Mouse (Mus musculus): ENCODE results near the gene Wdr82. TPM values are rescaled to one million over a fixed set of nuclear protein-coding genes. Genes with fewer than 3 reads are reported as not detected.
A peak's percentile ranks its signal among the peaks of the same experiment; 100 is the strongest.

The Wdr82 gene
- polyA plus RNA-seq, 1 experiment: 95.8 TPM

GRCm38 (mm10) chr9:106192998-106193397, 22.3 kb downstream of the Wdr82 start:
- H3K27ac ChIP-seq (ENCODE audit: control insufficient read depth, insufficient read depth, low read length): peak overlapping the region; percentile 51; the same call in 1 of the 2 replicates
- no peak for TF ChIP-seq CTCF (IDR thresholded peaks at IDR 0.05; ENCODE audit: borderline replicate concordance, control insufficient read depth, extremely low read depth, insufficient read depth, low read length, poor library complexity)
- TF ChIP-seq POLR2A (IDR thresholded peaks at IDR 0.05; ENCODE audit: control insufficient read depth, extremely low read depth, insufficient read depth, low read length, poor library complexity): no peak
- H3K4me1 ChIP-seq (replicated peaks; ENCODE audit: control insufficient read depth, insufficient read depth, low read length): peaks cover 16% of the 10 kb centered on the region
- 14% methylated on average over 1 of the region's 1 CpGs for WGBS
- H3K36me3 ChIP-seq (ENCODE audit: control insufficient read depth, insufficient read depth, low read length): peaks cover 40% of the 10 kb centered on the region
- H3K27me3 ChIP-seq (ENCODE audit: control insufficient read depth, insufficient read depth, low read length): no peaks in the 10 kb centered on the region
- DNase-seq: no peak
- no peak overlapping the region for H3K4me3 ChIP-seq (ENCODE audit: control insufficient read depth, insufficient read depth, low read length)

DNA sequence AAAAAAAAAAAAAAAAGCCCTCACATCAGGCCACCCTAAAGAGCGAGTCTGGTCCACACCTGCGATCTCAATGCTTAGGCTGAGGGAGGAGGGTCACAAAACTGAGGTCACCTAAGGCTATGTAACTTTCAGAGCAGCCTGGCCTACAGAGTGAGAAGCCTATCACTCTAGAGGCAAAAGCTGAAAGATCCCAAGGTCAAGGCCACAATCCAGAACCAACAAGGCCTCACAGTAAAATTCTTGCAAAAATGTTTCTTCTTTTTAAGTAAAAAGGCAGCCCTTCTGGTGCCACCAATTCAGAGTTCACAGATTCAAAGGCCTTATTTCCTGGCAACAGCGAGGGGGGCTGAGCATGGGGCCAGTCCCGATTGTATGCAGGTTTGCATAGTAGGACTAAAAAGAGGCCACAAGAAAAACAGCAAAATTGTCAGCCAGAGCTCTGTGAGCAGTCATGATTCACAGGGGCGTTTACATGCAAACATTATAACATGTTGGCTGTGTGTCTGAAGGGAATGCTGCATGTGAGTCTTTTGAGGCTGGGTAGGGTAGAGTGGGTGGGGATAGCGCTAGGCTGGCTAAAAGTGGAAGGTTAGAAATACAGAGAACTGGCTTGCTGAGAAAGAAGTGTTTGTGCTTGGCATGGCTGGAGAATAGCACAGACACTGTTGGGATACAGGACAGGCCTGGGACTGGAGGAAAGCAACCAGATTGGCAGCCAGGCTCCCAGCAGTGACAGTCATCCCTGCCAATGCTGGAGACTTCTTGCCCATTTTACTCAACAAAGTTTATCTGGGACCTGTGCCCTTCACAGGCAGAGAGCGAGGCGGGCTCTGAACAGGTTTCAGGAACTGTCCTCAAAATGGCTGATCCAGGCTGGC, 23.4 kb downstream of the Wdr82 start:
- peaks cover 22% of the 10 kb centered on the region for H3K4me1 ChIP-seq (replicated peaks; ENCODE audit: control insufficient read depth, insufficient read depth, low read length)
- no peak for DNase-seq
- H3K27ac ChIP-seq (ENCODE audit: control insufficient read depth, insufficient read depth, low read length): peak overlapping the region; percentile 7; the same call in 1 of the 2 replicates
- 89% methylated on average over 8 of the region's 8 CpGs for WGBS
- H3K27me3 ChIP-seq (ENCODE audit: control insufficient read depth, insufficient read depth, low read length): no peaks in the 10 kb centered on the region
- H3K36me3 ChIP-seq (ENCODE audit: control insufficient read depth, insufficient read depth, low read length): peaks cover 28% of the 10 kb centered on the region
- no peak for TF ChIP-seq POLR2A (IDR thresholded peaks at IDR 0.05; ENCODE audit: control insufficient read depth, extremely low read depth, insufficient read depth, low read length, poor library complexity)
- H3K4me3 ChIP-seq (ENCODE audit: control insufficient read depth, insufficient read depth, low read length): no peak overlapping the region

GRCm38 (mm10) chr9:106195693-106196092, 25.0 kb downstream of the Wdr82 start:
- TF ChIP-seq CTCF (IDR thresholded peaks at IDR 0.05; ENCODE audit: borderline replicate concordance, control insufficient read depth, extremely low read depth, insufficient read depth, low read length, poor library complexity): no peak
- no peak for TF ChIP-seq POLR2A (IDR thresholded peaks at IDR 0.05; ENCODE audit: control insufficient read depth, extremely low read depth, insufficient read depth, low read length, poor library complexity)
- H3K4me1 ChIP-seq (replicated peaks; ENCODE audit: control insufficient read depth, insufficient read depth, low read length): peaks cover 28% of the 10 kb centered on the region
- H3K4me3 ChIP-seq (ENCODE audit: control insufficient read depth, insufficient read depth, low read length): no peak overlapping the region
- H3K27ac ChIP-seq (ENCODE audit: control insufficient read depth, insufficient read depth, low read length): no peak overlapping the region
- 97% methylated on average over 8 of the region's 8 CpGs for WGBS
- DNase-seq: no peak
- H3K36me3 ChIP-seq (ENCODE audit: control insufficient read depth, insufficient read depth, low read length): peaks cover 13% of the 10 kb centered on the region
- no peaks in the 10 kb centered on the region for H3K27me3 ChIP-seq (ENCODE audit: control insufficient read depth, insufficient read depth, low read length)

DNA sequence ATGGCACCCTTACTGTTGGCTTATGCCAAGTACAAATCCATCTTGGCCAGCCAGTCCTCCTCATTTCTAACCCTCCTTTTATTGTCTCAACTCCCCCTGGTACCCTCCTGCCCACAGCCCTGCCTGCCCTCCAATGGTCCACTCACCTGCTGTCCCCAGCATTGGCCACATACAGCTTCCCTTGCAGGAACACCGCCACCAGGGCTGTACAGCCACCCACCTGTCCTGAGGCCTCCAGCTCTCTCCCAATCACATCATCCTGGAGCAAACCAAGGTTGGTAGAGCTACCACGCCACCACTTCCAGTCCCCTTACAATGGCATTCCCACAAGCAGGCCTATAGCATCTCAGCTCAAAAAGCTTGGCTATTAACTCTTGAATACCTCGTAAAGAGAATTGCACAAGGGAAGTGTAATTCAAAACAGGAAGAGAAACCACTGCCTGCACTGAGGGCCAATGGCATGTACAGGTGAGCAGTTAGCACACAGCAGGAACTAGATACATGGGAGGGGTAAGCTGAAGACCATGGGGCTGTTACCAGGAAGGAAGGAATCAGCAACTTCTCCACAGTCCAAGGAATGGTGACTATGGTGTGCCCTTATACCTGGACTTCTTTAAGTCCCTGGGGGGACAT, 26.5 kb downstream of the Wdr82 start:
- Histone ChIP-seq H3K36me3 (ENCODE audit: control insufficient read depth, insufficient read depth, low read length) (no peaks in the 10 kb centered on the region; the same call in 1 of the 2 replicates), H3K27ac (ENCODE audit: control insufficient read depth, insufficient read depth, low read length) (no peak overlapping the region), H3K27me3 (ENCODE audit: control insufficient read depth, insufficient read depth, low read length) (no peaks in the 10 kb centered on the region), H3K4me3 (ENCODE audit: control insufficient read depth, insufficient read depth, low read length) (no peak overlapping the region), H3K4me1 (replicated peaks; ENCODE audit: control insufficient read depth, insufficient read depth, low read length) (peaks cover 28% of the 10 kb centered on the region)
- no peak for TF ChIP-seq CTCF (IDR thresholded peaks at IDR 0.05; ENCODE audit: borderline replicate concordance, control insufficient read depth, extremely low read depth, insufficient read depth, low read length, poor library complexity)
- TF ChIP-seq POLR2A (IDR thresholded peaks at IDR 0.05; ENCODE audit: control insufficient read depth, extremely low read depth, insufficient read depth, low read length, poor library complexity): no peak
- no peak for DNase-seq
- whole genome bisulfite sequencing: 78% methylated on average over 3 of the region's 3 CpGs

- TF ChIP-seq POLR2A (IDR thresholded peaks at IDR 0.05; ENCODE audit: control insufficient read depth, extremely low read depth, insufficient read depth, low read length, poor library complexity) (no peak), CTCF (IDR thresholded peaks at IDR 0.05; ENCODE audit: borderline replicate concordance, control insufficient read depth, extremely low read depth, insufficient read depth, low read length, poor library complexity) (no peak)
- no peak overlapping the region for H3K4me3 ChIP-seq (ENCODE audit: control insufficient read depth, insufficient read depth, low read length)
- H3K27ac ChIP-seq (ENCODE audit: control insufficient read depth, insufficient read depth, low read length): no peak overlapping the region
- no peaks in the 10 kb centered on the region for H3K36me3 ChIP-seq (ENCODE audit: control insufficient read depth, insufficient read depth, low read length)
- H3K27me3 ChIP-seq (ENCODE audit: control insufficient read depth, insufficient read depth, low read length): no peaks in the 10 kb centered on the region
- 95% methylated on average over 9 of the region's 9 CpGs for WGBS
- peaks cover 31% of the 10 kb centered on the region for H3K4me1 ChIP-seq (replicated peaks; ENCODE audit: control insufficient read depth, insufficient read depth, low read length)
- no peak for DNase-seq
Measured at GRCm38 (mm10) chr9:106197732-106198131, 27.0 kb downstream of the Wdr82 start.

- DNase-seq: peak; percentile 69
- Histone ChIP-seq H3K36me3 (ENCODE audit: control insufficient read depth, insufficient read depth, low read length) (no peaks in the 10 kb centered on the region), H3K4me3 (ENCODE audit: control insufficient read depth, insufficient read depth, low read length) (peak overlapping the region; percentile 68), H3K27me3 (ENCODE audit: control insufficient read depth, insufficient read depth, low read length) (no peaks in the 10 kb centered on the region), H3K27ac (ENCODE audit: control insufficient read depth, insufficient read depth, low read length) (no peak overlapping the region), H3K4me1 (replicated peaks; ENCODE audit: control insufficient read depth, insufficient read depth, low read length) (peaks cover 30% of the 10 kb centered on the region)
- under 1% methylated on average over 51 of the region's 51 CpGs for WGBS
- TF ChIP-seq POLR2A (IDR thresholded peaks at IDR 0.05; ENCODE audit: control insufficient read depth, extremely low read depth, insufficient read depth, low read length, poor library complexity) (no peak), CTCF (IDR thresholded peaks at IDR 0.05; ENCODE audit: borderline replicate concordance, control insufficient read depth, extremely low read depth, insufficient read depth, low read length, poor library complexity) (no peak)
Measured at GRCm38 (mm10) chr9:106198962-106199458, 28.3 kb downstream of the Wdr82 start.

Data from thymus, adult 2 months (tissue).